Mouse (Mus musculus) splenic B cell, adult 2 months (primary cell): ENCODE data around the gene Dcun1d2.
"Not testable (repeated sequence)": the region's sequence is repeated elsewhere in the genome, so short reads cannot be mapped to it uniquely, and the experiment has no call there.

Experiments
- DNase-seq: peaks from one replicate; pipeline ENCODE4 v3.0.0-alpha.2; 2011; ENCODE audit warnings: low read depth, low spot score
- H3K27me3 ChIP-seq: 2 replicates; pipeline ENCODE4 v1.6.1; 2012; ENCODE audit warnings: mild to moderate bottlenecking, low read length, moderate library complexity, mixed read lengths; ENCODE audit not compliant: control insufficient read depth, poor library complexity, insufficient read depth, severe bottlenecking
- H3K36me3 ChIP-seq: 2 replicates; pipeline ENCODE4 v1.6.1; 2012; ENCODE audit warnings: mild to moderate bottlenecking, low read length, moderate library complexity, mixed read lengths; ENCODE audit not compliant: control insufficient read depth, poor library complexity, insufficient read depth, severe bottlenecking

The Dcun1d2 gene

GRCm38 (mm10) chr8:13287692-13288623 is at the start of gene Dcun1d2, which contains the start of gene Tmco3:
Dcun1d2 (minus strand) TSS chr8:13288131.
Tmco3 (plus strand) TSS chr8:13288190.
- DNase-seq, result peak; percentile 98
- no peaks in the 10 kb centered on the region for H3K27me3 ChIP-seq
- no peaks in the 10 kb centered on the region for H3K36me3 ChIP-seq

GRCm38 (mm10) chr8:13337678-13338077 is 49.7 kb upstream of the Dcun1d2 start:
- no peaks in the 10 kb centered on the region for H3K27me3 ChIP-seq
- no peak for DNase-seq
- no peaks in the 10 kb centered on the region for H3K36me3 ChIP-seq

- not testable (repeated sequence) for DNase-seq, H3K27me3 ChIP-seq, H3K36me3 ChIP-seq
Measured at GRCm38 (mm10) chr8:13337245-13337644, 49.3 kb upstream of the Dcun1d2 start.

- Histone ChIP-seq H3K27me3 (no peaks in the 10 kb centered on the region), H3K36me3 (no peaks in the 10 kb centered on the region)
- no peak for DNase-seq
Measured at GRCm38 (mm10) chr8:13334671-13335070, 46.7 kb upstream of the Dcun1d2 start.

GRCm38 (mm10) chr8:13326598-13326997 is 38.7 kb upstream of the Dcun1d2 start:
- H3K27me3 ChIP-seq, result no peaks in the 10 kb centered on the region; the same call in 1 of the 2 replicates
- no peaks in the 10 kb centered on the region for H3K36me3 ChIP-seq
- peak; percentile 8 for DNase-seq

GRCm38 (mm10) chr8:13316671-13317070 is 28.7 kb upstream of the Dcun1d2 start:
- H3K36me3 ChIP-seq, result peaks cover 3% of the 10 kb centered on the region; the same call in 1 of the 2 replicates
- H3K27me3 ChIP-seq, result no peaks in the 10 kb centered on the region
- DNase-seq, result no peak

DNA sequence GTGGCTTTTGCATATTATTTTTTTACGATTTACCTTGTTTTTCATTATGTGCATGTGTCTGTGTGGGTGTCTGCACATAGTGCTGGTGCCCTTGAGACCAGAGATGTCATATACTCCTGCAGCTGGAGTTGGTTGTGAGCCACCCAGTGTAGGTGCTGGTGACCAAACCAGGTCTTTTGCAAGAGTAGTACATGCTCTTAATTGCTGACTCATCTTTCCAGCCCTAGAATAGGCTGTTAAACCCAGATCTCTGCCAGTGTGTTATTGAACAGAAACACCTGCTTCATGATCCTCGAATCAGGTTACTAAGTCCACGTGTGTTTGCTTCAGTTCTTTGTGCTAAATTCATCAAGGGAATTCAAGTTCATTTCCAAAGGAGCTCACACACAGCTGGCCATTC is 27.0 kb upstream of the Dcun1d2 start:
- Histone ChIP-seq H3K36me3 (0 out of 2 replicates have a peak, but pooled peaks cover 3% of the 10 kb centered on the region), H3K27me3 (no peaks in the 10 kb centered on the region)
- no peak for DNase-seq

DNA sequence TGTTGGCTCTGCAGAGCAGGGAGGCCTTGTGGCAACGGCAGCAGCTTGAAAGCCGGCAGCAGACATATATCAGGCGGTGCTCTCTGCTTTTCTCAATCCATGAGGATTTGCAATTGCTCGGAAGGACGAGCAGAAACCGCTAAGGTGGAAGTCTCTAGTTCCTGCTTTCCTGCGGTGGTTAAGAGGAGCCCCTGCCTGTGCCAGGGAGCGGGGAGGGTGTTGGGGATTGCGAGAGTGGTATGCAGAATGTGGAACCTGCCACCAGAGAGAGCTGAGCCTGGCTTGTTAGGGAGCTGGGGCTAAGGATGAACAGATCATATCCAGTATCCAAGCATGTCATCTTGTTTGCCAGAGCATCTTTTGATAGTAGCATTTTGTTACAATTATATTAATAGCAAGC is 19.0 kb upstream of the Dcun1d2 start:
- DNase-seq, result no peak
- no peaks in the 10 kb centered on the region for H3K36me3 ChIP-seq
- no peaks in the 10 kb centered on the region for H3K27me3 ChIP-seq

DNA sequence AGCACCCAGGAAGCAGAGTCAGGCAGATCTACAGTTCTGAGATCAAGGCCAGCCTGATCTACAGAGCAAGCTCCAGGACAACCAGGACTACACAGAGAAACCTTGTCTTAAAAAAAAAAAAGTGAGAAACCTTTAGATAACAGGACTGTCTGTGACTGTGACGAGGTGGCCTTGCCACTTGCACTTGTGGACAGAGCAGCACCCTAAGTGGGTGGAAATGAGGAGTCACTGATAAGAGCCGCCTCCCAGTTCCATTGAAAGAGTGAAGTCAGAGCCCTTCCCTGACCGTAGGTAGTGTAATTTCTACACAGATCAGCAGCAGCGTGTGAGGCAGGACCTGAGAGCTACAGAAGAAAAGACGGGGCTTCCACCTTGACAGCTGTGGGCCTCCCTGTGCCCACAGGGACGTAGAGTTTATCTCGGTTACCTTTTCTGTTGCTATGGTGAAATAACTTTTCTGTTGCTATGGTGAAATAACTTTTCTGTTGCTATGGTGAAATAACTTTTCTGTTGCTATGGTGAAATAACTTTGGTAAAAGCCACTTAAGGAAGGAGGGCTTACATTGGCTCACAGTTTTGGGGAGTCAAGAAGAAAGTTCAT is 18.5 kb upstream of the Dcun1d2 start:
- H3K27me3 ChIP-seq, result no peaks in the 10 kb centered on the region

GRCm38 (mm10) chr8:13305884-13306283 is 18.0 kb upstream of the Dcun1d2 start:
- Histone ChIP-seq H3K27me3 (no peaks in the 10 kb centered on the region), H3K36me3 (no peaks in the 10 kb centered on the region)
- DNase-seq, result no peak

More for the DNA sequence above, 18.5 kb upstream of the Dcun1d2 start:
- no peak for DNase-seq
- no peaks in the 10 kb centered on the region for H3K36me3 ChIP-seq

GRCm38 (mm10) chr8:13305459-13305858 is 17.5 kb upstream of the Dcun1d2 start:
- DNase-seq, result no peak
- H3K36me3 ChIP-seq, result no peaks in the 10 kb centered on the region
- no peaks in the 10 kb centered on the region for H3K27me3 ChIP-seq

DNA sequence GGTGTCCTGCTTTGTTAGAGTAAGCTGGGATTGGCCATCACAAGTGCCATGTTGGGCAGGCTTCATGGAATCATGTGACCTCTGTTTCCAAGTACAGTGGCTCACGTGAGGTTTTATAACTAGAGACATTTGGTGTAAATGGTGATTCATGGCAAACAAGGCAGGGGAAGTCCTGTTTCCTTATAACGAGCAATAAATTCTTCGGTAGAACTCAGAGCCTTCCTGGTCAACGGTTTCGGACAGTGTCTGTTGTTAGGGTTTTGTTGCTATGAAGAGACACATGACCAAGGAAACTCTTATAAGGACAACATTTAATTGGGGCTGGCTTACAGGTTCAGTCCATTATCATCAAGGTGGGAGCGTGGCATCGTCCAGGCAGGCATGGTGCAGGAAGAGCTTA is 13.1 kb upstream of the Dcun1d2 start:
- peaks cover 4% of the 10 kb centered on the region; the same call in 1 of the 2 replicates for H3K36me3 ChIP-seq
- DNase-seq, result no peak
- no peaks in the 10 kb centered on the region for H3K27me3 ChIP-seq

DNA sequence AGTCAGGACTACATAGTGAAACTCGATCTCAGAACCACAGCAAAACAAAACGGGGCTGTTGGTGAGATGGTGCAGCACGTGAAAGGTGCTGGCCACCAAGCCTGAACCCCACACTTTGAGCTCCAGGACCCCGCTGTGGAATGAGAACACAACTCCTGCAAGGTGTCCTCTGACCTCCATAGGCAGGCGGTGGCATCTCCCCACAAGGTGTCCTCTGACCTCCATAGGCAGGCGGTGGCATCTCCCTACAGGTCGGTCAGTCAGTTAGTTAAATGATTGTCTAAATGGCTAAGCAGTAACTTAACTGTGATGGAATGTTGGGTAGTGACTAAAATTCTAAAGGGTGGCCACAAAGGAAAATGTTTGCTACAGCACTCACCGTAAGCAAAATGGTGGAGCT is 11.6 kb upstream of the Dcun1d2 start:
- peaks cover 4% of the 10 kb centered on the region; the same call in 1 of the 2 replicates for H3K36me3 ChIP-seq
- no peak for DNase-seq
- no peaks in the 10 kb centered on the region for H3K27me3 ChIP-seq

DNA sequence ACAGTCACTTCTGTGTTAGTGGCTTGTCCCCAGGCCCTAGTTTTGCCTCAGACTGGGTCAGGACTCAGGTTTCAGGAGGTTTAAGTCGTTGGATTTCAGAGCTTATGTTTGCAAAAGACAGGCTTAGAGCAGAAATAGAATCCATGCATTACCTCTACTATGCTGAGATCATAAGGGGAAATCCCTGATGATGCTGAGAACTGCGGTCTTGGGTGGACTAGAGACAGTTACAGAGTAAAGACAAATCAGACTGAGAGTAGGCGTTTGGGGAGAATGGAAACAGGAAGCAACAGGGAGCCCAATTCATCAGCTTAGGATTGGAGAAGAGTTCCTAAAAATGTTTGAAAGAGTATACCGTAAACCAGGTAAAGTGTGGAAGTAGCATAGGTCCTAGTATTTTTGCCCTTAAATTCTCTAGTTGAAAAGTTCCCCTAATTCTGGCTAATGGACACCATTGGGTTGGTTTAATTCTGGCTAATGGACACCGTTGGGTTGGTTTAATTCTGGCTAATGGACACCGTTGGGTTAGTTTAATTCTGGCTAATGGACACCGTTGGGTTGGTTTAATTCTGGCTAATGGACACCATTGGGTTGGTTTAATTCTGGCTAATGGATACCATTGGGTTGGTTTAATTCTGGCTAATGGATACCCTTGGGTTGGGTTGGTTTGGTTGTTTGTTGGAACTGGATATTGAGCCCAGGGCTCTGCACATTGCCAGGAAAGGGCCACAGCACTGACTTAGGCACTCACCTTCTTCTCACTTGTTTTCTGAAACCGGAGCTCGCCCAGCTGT is 5.9 kb upstream of the Dcun1d2 start:
- no peak for DNase-seq
- Histone ChIP-seq H3K27me3 (no peaks in the 10 kb centered on the region), H3K36me3 (no peaks in the 10 kb centered on the region; the same call in 1 of the 2 replicates)
